Mouse (Mus musculus) CH12.LX (cell line): ENCODE measurements at regions not wholly inside any gene's neighbourhood (a gene's known extent, or its start where the extent isn't known, plus 50 kb on each side); places are given as distances from the start of the nearest gene placed in this dataset.

ENCODE experiments used
- CTCF ChIP-seq, 2 experiments: IDR thresholded peaks in 1 of 2; conservative IDR thresholded peaks in 1 of 2; 2 replicates each; pipeline ENCODE4 v1.5.1; 2011 to 2012; ENCODE audit warnings: low read depth in 2 of 2, low read length in 2 of 2, improper control_type of control experiment in 1 of 2, inconsistent platforms in 1 of 2, mild to moderate bottlenecking in 1 of 2, moderate library complexity in 1 of 2
- POLR2AphosphoS2 ChIP-seq: IDR thresholded peaks from 2 replicates; pipeline ENCODE4 v1.6.1; 2011; ENCODE audit warnings: low read depth, low read length, improper control_type of control experiment
- USF2 ChIP-seq: conservative IDR thresholded peaks from 2 replicates; pipeline ENCODE4 v1.6.1; 2011; ENCODE audit warnings: low read depth, low read length, improper control_type of control experiment
- ZC3H11A ChIP-seq: IDR thresholded peaks from 2 replicates; pipeline ENCODE4 v1.6.1; 2012; ENCODE audit warnings: low read depth, mild to moderate bottlenecking, inconsistent platforms, low read length, improper control_type of control experiment
- ZMIZ1 ChIP-seq: IDR thresholded peaks from 2 replicates; pipeline ENCODE4 v1.6.1; 2012; ENCODE audit warnings: low read depth, mild to moderate bottlenecking, inconsistent platforms, low read length, improper control_type of control experiment

DNA sequence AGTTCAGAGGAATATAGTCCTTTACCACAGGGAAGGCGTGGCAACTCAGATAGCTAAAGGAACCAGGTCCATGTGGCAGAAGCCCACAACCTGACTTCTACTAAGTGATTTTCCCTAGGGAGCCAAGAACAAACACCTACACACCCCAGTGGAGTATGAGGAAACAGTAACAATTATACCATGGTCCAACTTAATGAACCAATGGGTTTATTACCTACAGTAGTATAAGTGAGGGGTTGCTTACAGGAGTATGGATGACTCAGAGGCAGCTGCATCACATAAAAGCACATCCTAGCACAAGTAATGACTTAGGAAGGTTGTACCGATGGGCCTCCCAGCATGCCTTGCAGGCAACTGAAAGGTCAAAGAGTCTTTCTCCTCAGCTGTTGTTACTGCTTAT, 98.7 kb upstream of the Cul1 start:
- TF ChIP-seq USF2 = no peak
- no peak for TF ChIP-seq CTCF (conservative IDR thresholded peaks at IDR 0.05 in 1 of 2, IDR thresholded peaks at IDR 0.05 in 1 of 2; ENCODE audit: low read depth in 2 of 2, low read length in 2 of 2)
- no peak for TF ChIP-seq POLR2AphosphoS2
- no peak for TF ChIP-seq ZMIZ1
- no peak for TF ChIP-seq ZC3H11A
